Mouse (Mus musculus): ENCODE measurements around the gene Pgd. TPM values are rescaled to one million over a fixed set of nuclear protein-coding genes. Genes with fewer than 3 reads are reported as not detected.
"Not testable (repeated sequence)": the region's sequence is repeated elsewhere in the genome, so short reads cannot be mapped to it uniquely, and the experiment has no call there.

Gene Pgd
- polyA plus RNA-seq, 1 experiment from 2014 or later: 42.6 TPM

DNA sequence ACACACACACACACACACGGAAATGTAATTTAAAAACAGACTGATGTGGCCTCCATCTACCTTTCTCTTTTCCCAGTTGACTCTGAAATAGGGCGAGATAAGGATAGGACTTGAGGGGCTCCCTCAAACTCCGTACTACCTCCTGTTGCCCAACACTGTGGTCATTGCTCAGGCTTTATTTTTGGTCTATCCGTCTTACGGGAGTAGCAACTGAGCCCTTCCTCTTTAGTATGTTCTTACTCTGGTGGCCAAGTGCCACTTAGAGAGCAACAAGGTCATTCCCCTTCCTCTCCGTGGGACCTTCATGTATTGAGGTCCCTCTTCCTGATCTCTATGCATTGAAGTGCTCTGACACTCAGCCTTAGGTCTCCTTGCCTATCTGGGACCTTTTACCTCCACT is 7.1 kb upstream of the Pgd start:
- no peak overlapping the region for H3K27ac ChIP-seq (ENCODE audit: low read depth, low read length)
- 88% methylated on average over 6 of the region's 6 CpGs for WGBS
- 0 out of 2 replicates have a peak, but pooled peaks cover 2% of the 10 kb centered on the region for H3K4me1 ChIP-seq (ENCODE audit: control insufficient read depth, insufficient read depth, low read length)
- no peak for ATAC-seq (ENCODE audit: low read depth)
- no peaks in the 10 kb centered on the region for H3K27me3 ChIP-seq (ENCODE audit: control insufficient read depth, insufficient read depth, low read length)
- no peak overlapping the region for H3K4me3 ChIP-seq (ENCODE audit: low read depth, low read length)
- no peak overlapping the region for H3K9ac ChIP-seq (replicated peaks; ENCODE audit: low read depth, low read length)
- no peak overlapping the region for H3K4me2 ChIP-seq (ENCODE audit: low read depth, low read length)
- H3K9me3 ChIP-seq (ENCODE audit: control insufficient read depth, low read length): no peaks in the 10 kb centered on the region
- H3K36me3 ChIP-seq (ENCODE audit: control insufficient read depth, insufficient read depth, low read length): peaks cover 4% of the 10 kb centered on the region; the same call in 1 of the 2 replicates

- H3K36me3 ChIP-seq (ENCODE audit: control insufficient read depth, insufficient read depth, low read length): no peaks in the 10 kb centered on the region
- H3K27me3 ChIP-seq (ENCODE audit: control insufficient read depth, insufficient read depth, low read length): no peaks in the 10 kb centered on the region
- WGBS: 60% methylated on average over 2 of the region's 2 CpGs
- 0 out of 2 replicates have a peak, but pooled peaks cover 2% of the 10 kb centered on the region for H3K4me1 ChIP-seq (ENCODE audit: control insufficient read depth, insufficient read depth, low read length)
- ATAC-seq (ENCODE audit: low read depth): no peak
- no peak overlapping the region for H3K4me3 ChIP-seq (ENCODE audit: low read depth, low read length)
- no peaks in the 10 kb centered on the region for H3K9me3 ChIP-seq (ENCODE audit: control insufficient read depth, low read length)
- H3K4me2 ChIP-seq (ENCODE audit: low read depth, low read length): no peak overlapping the region
- H3K27ac ChIP-seq (ENCODE audit: low read depth, low read length): peak overlapping the region; percentile 28; the same call in 1 of the 2 replicates
- no peak overlapping the region for H3K9ac ChIP-seq (replicated peaks; ENCODE audit: low read depth, low read length)
Observed at GRCm38 (mm10) chr4:149172666-149173065, 6.1 kb upstream of the Pgd start.

DNA sequence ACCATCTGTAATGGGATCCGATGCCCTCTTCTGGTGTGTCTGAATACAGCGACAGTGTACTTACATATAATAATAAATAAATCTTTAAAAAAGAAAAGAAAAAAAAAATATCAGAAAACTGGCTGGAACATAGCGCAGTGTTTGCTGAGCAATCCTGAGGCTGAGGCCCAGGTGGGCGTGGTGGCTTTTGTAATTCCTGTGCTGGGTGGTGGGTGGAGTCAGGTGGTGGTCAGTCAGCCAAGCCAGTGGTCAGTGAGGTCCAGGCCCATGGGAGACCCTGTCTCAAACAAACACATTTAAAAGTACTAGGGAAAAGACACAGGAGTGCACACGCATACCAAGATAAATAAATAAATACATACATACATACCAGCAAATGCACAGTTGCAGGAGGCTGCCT is 5.5 kb upstream of the Pgd start:
- peak overlapping the region; percentile 28; the same call in 1 of the 2 replicates for H3K27ac ChIP-seq (ENCODE audit: low read depth, low read length)

GRCm38 (mm10) chr4:149171581-149171981 is 5.0 kb upstream of the Pgd start:
- Histone ChIP-seq H3K4me1 (ENCODE audit: control insufficient read depth, insufficient read depth, low read length) (0 out of 2 replicates have a peak, but pooled peaks cover 2% of the 10 kb centered on the region), H3K27me3 (ENCODE audit: control insufficient read depth, insufficient read depth, low read length) (no peaks in the 10 kb centered on the region), H3K9me3 (ENCODE audit: control insufficient read depth, low read length) (no peaks in the 10 kb centered on the region), H3K4me2 (ENCODE audit: low read depth, low read length) (no peak overlapping the region), H3K36me3 (ENCODE audit: control insufficient read depth, insufficient read depth, low read length) (no peaks in the 10 kb centered on the region), H3K9ac (replicated peaks; ENCODE audit: low read depth, low read length) (no peak overlapping the region), H3K27ac (ENCODE audit: low read depth, low read length) (no peak overlapping the region), H3K4me3 (ENCODE audit: low read depth, low read length) (no peak overlapping the region)
- 82% methylated on average over 5 of the region's 5 CpGs for WGBS
- ATAC-seq (ENCODE audit: low read depth): no peak

More for the DNA sequence above, 5.5 kb upstream of the Pgd start:
- H3K9ac ChIP-seq (replicated peaks; ENCODE audit: low read depth, low read length): no peak overlapping the region
- H3K36me3 ChIP-seq (ENCODE audit: control insufficient read depth, insufficient read depth, low read length): no peaks in the 10 kb centered on the region
- no peak for ATAC-seq (ENCODE audit: low read depth)
- WGBS: 87% methylated on average over 5 of the region's 5 CpGs
- H3K4me1 ChIP-seq (ENCODE audit: control insufficient read depth, insufficient read depth, low read length): 0 out of 2 replicates have a peak, but pooled peaks cover 2% of the 10 kb centered on the region
- no peak overlapping the region for H3K4me2 ChIP-seq (ENCODE audit: low read depth, low read length)
- no peaks in the 10 kb centered on the region for H3K9me3 ChIP-seq (ENCODE audit: control insufficient read depth, low read length)
- no peak overlapping the region for H3K4me3 ChIP-seq (ENCODE audit: low read depth, low read length)
- H3K27me3 ChIP-seq (ENCODE audit: control insufficient read depth, insufficient read depth, low read length): no peaks in the 10 kb centered on the region

DNA sequence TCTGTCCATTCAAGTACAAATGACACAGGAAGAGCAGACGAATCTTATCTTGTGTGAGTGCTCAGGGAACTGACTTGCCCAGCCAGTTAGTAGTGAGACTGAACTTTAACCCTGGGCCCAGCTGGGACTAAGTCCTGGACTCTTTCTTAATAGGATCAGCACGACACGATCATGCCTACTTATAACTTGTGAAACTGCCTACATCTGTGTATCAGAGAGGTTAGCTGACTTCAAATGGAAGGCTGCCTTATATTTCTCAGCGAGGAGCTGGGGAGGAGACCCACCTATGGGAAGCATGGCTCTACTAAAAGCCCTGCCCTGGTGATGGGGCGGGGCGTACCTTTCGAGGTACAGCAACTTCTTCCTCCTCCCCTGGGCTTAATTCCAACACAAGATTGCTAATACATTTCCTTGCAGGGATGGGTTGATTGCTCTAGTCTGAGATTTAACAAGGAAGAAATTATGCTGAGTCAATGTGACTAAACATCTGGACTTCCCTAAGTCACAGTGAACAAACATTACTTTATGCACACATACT is 3.9 kb upstream of the Pgd start:
- WGBS: 79% methylated on average over 7 of the region's 7 CpGs
- H3K36me3 ChIP-seq (ENCODE audit: control insufficient read depth, insufficient read depth, low read length): no peaks in the 10 kb centered on the region

DNA sequence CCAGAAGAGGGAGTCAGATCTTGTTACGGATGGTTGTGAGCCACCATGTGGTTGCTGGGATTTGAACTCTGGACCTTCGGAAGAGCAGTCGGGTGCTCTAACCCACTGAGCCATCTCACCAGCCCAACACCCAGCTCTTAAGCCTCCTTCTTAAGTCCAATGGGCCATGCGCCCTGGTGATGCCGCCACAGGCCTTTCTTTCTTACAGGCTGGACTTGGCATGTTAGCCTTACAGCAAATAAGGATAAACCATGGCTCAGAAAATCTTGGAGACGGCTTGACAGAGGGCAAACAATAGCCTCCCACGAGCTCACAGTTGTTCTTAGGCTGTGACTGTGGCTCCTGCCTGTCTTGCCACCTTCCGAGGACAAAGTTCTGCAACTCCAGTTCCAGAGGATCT is 3.4 kb upstream of the Pgd start:
- H3K36me3 ChIP-seq (ENCODE audit: control insufficient read depth, insufficient read depth, low read length); H3K27me3 ChIP-seq (ENCODE audit: control insufficient read depth, insufficient read depth, low read length); H3K4me2 ChIP-seq (ENCODE audit: low read depth, low read length); H3K27ac ChIP-seq (ENCODE audit: low read depth, low read length); H3K9ac ChIP-seq (replicated peaks; ENCODE audit: low read depth, low read length); ATAC-seq (ENCODE audit: low read depth); H3K9me3 ChIP-seq (ENCODE audit: control insufficient read depth, low read length); H3K4me3 ChIP-seq (ENCODE audit: low read depth, low read length): not testable (repeated sequence)
- WGBS: 84% methylated on average over 7 of the region's 8 CpGs
- peaks cover 11% of the 10 kb centered on the region; the same call in 1 of the 2 replicates for H3K4me1 ChIP-seq (ENCODE audit: control insufficient read depth, insufficient read depth, low read length)

More for the DNA sequence above, 3.9 kb upstream of the Pgd start:
- Histone ChIP-seq H3K4me1 (ENCODE audit: control insufficient read depth, insufficient read depth, low read length) (peaks cover 8% of the 10 kb centered on the region; the same call in 1 of the 2 replicates), H3K9ac (replicated peaks; ENCODE audit: low read depth, low read length) (no peak overlapping the region), H3K27me3 (ENCODE audit: control insufficient read depth, insufficient read depth, low read length) (no peaks in the 10 kb centered on the region), H3K4me3 (ENCODE audit: low read depth, low read length) (no peak overlapping the region), H3K9me3 (ENCODE audit: control insufficient read depth, low read length) (no peaks in the 10 kb centered on the region), H3K27ac (ENCODE audit: low read depth, low read length) (no peak overlapping the region), H3K4me2 (ENCODE audit: low read depth, low read length) (no peak overlapping the region)
- no peak for ATAC-seq (ENCODE audit: low read depth)

GRCm38 (mm10) chr4:149168016-149168415 is 1.4 kb upstream of the Pgd start:
- no peaks in the 10 kb centered on the region for H3K27me3 ChIP-seq (ENCODE audit: control insufficient read depth, insufficient read depth, low read length)
- no peak overlapping the region for H3K4me3 ChIP-seq (ENCODE audit: low read depth, low read length)
- H3K4me2 ChIP-seq (ENCODE audit: low read depth, low read length): no peak overlapping the region
- H3K9ac ChIP-seq (replicated peaks; ENCODE audit: low read depth, low read length): no peak overlapping the region
- no peak overlapping the region for H3K27ac ChIP-seq (ENCODE audit: low read depth, low read length)
- no peak for ATAC-seq (ENCODE audit: low read depth)
- peaks cover 9% of the 10 kb centered on the region; the same call in 1 of the 2 replicates for H3K4me1 ChIP-seq (ENCODE audit: control insufficient read depth, insufficient read depth, low read length)
- WGBS: 98% methylated on average over 2 of the region's 2 CpGs
- H3K9me3 ChIP-seq (ENCODE audit: control insufficient read depth, low read length): no peaks in the 10 kb centered on the region
- no peaks in the 10 kb centered on the region for H3K36me3 ChIP-seq (ENCODE audit: control insufficient read depth, insufficient read depth, low read length)

DNA sequence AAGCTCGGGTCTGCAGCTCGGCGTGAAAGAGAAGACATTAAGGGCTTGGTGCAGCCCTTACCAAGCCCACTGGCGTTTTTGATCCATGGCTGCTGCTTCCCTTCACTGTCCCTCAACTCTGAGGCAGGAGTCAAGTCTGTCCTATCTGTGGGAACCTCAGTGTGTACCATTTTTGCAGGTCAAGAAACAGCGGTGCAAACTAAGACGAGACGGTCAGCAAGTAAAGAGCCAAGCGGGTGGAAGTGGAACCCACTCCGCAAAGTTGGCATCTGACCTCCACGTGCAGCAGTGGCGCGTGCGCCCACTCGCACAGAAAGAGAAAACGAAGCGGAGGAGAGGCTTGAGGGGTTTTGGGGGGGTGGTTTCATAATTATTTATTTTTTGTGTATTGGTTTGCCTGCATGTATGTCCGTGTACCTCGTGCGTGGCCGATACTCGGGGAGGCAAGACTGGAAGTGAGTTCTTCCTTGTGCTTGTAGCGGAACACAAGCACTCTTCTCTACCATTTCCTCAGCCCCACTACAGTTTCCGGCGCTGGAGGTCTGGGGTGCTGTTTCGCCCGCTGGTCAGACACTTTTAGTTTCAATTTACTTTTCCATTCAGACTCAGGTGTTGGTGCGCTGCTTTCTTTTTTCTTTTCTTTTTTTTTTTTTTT is 513 bp upstream of the Pgd start:
- Histone ChIP-seq H3K27me3 (ENCODE audit: control insufficient read depth, insufficient read depth, low read length) (no peaks in the 10 kb centered on the region), H3K4me2 (ENCODE audit: low read depth, low read length) (peak overlapping the region; percentile 96), H3K4me3 (ENCODE audit: low read depth, low read length) (peak overlapping the region; percentile 75), H3K9ac (replicated peaks; ENCODE audit: low read depth, low read length) (peak overlapping the region; percentile 50), H3K27ac (ENCODE audit: low read depth, low read length) (peak overlapping the region; percentile 60; the same call in 1 of the 2 replicates), H3K9me3 (ENCODE audit: control insufficient read depth, low read length) (no peaks in the 10 kb centered on the region), H3K36me3 (ENCODE audit: control insufficient read depth, insufficient read depth, low read length) (no peaks in the 10 kb centered on the region), H3K4me1 (ENCODE audit: control insufficient read depth, insufficient read depth, low read length) (peaks cover 9% of the 10 kb centered on the region; the same call in 1 of the 2 replicates)
- peak; percentile 66 for ATAC-seq (ENCODE audit: low read depth)
- WGBS: 2% methylated on average over 27 of the region's 27 CpGs

DNA sequence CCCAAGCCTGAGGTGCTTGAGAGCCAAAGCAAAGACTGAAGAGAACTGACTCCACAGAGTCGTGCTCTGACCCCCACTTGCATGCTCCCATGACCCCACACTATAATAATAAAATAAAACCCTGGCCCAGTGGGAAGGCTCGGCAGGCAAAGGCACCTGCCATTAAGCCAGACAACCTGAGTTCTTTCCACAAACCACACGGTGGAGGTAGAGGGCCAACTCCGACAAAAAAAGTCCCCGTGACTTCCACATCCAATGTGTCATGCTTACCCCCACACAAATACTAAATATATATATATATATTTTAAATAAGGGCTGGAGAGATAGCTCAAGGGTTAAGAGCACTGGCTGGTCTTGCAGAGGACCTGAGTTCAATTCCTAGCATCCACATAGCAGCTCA is 2.4 kb downstream of the Pgd start:
- H3K4me3 ChIP-seq (ENCODE audit: low read depth, low read length): no peak overlapping the region
- H3K27me3 ChIP-seq (ENCODE audit: control insufficient read depth, insufficient read depth, low read length): no peaks in the 10 kb centered on the region
- no peak overlapping the region for H3K4me2 ChIP-seq (ENCODE audit: low read depth, low read length)
- H3K4me1 ChIP-seq (ENCODE audit: control insufficient read depth, insufficient read depth, low read length): peaks cover 9% of the 10 kb centered on the region; the same call in 1 of the 2 replicates
- H3K9me3 ChIP-seq (ENCODE audit: control insufficient read depth, low read length): no peaks in the 10 kb centered on the region
- no peak overlapping the region for H3K27ac ChIP-seq (ENCODE audit: low read depth, low read length)
- no peak for ATAC-seq (ENCODE audit: low read depth)
- 58% methylated on average over 5 of the region's 5 CpGs for WGBS
- H3K36me3 ChIP-seq (ENCODE audit: control insufficient read depth, insufficient read depth, low read length): peaks cover 24% of the 10 kb centered on the region
- H3K9ac ChIP-seq (replicated peaks; ENCODE audit: low read depth, low read length): no peak overlapping the region

Measured in neural tube, embryonic 14.5 days (tissue).